Mouse (Mus musculus) lung, embryonic 14.5 days (tissue): Measurements from ENCODE around the gene Steap3. TPM values are rescaled to one million over a fixed set of nuclear protein-coding genes. Genes with fewer than 3 reads are reported as not detected.

Experiments used
- ATAC-seq: fragments of 200-750 bp; cut with Nextera tagmentation; 2 replicates; pipeline ENCODE4 v1.8.0; 2017; ENCODE audit warnings: mild to moderate bottlenecking, moderate TSS enrichment, moderate library complexity; ENCODE audit not compliant: insufficient read depth
- DNase-seq: peaks from one replicate; pipeline ENCODE4 v3.0.0-alpha.2; 2015
- H3K27ac ChIP-seq: fragments of 300-500 bp; sonication (generic); 2 replicates; pipeline ENCODE4 v1.5.1; 2014; ENCODE audit warnings: low read depth, mild to moderate bottlenecking, moderate library complexity
- H3K27me3 ChIP-seq: fragments of 300-500 bp; sonication (generic); 2 replicates; pipeline ENCODE4 v1.6.1; 2014; ENCODE audit warnings: low read length, control low read depth; ENCODE audit not compliant: insufficient read depth
- H3K36me3 ChIP-seq: fragments of 300-500 bp; sonication (generic); 2 replicates; pipeline ENCODE4 v1.6.1; 2014; ENCODE audit warnings: control low read depth; ENCODE audit not compliant: insufficient read depth
- H3K4me1 ChIP-seq: fragments of 300-500 bp; sonication (generic); 2 replicates; pipeline ENCODE4 v1.6.1; 2014; ENCODE audit warnings: antibody characterized with exemption, control low read depth; ENCODE audit not compliant: insufficient read depth
- H3K4me2 ChIP-seq: fragments of 300-500 bp; sonication (generic); 2 replicates; pipeline ENCODE4 v1.6.1; 2014; ENCODE audit warnings: mild to moderate bottlenecking
- H3K4me3 ChIP-seq: fragments of 300-500 bp; sonication (generic); 2 replicates; pipeline ENCODE4 v1.5.1; 2014; ENCODE audit warnings: low read depth, low read length
- H3K9ac ChIP-seq: fragments of 300-500 bp; sonication (generic); 2 replicates; pipeline ENCODE4 v1.6.1; 2014
- H3K9me3 ChIP-seq: fragments of 300-500 bp; sonication (generic); 2 replicates; pipeline ENCODE4 v1.6.1; 2016; ENCODE audit warnings: low read depth, low read length, control low read depth
- CTCF ChIP-seq: IDR thresholded peaks from 2 replicates; pipeline ENCODE4 v1.5.1; 2016; ENCODE audit warnings: antibody characterized with exemption, low read depth
- WGBS: fragments of 180-500 bp; shearing (Covaris S2); extraction: QIAGEN DNeasy Blood & Tissue Kit; methylation state at CpG from one replicate; pipeline ENCODE4 v1.1.7; 2014; 5-methylcytosine and 5-hydroxymethylcytosine counted together
- polyA plus RNA-seq: library from polyadenylated mRNA; unstranded; fragments of >200 nt; fragmentation: Nextera tagmentation; extraction: Ambion mirVana; gene quantifications from 2 replicates; pipeline ENCODE4 v1.2.1, GENCODE M21; 2014

Steap3 gene
- polyA plus RNA-seq, 1 experiment from 2014 or later = 2.9 TPM

DNA sequence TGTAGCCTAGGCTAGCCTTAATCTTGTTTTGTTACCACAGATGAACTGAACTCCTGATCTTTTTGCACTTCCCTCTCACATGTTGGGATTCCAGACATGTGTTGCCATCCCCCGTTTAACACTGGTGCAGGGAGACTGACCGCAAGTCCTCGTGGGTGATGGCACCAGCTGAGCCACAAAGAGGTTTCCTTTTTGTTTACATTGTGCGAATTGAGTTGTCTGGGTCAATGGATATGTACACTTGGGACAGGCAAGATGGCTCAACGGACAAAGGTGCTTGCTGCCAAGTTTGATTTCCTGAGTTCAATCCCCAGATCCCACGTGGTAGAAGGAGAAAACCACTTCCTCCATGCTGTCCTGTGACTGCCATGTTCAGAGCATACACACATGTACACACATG is 80.2 kb downstream of the Steap3 start:
- no peak overlapping the region for H3K4me3 ChIP-seq
- H3K27ac ChIP-seq = no peak overlapping the region
- H3K9ac ChIP-seq = no peak overlapping the region
- 66% methylated on average over 6 of the region's 6 CpGs for WGBS
- no peak overlapping the region for H3K4me2 ChIP-seq
- TF ChIP-seq CTCF = no peak
- no peak for DNase-seq
- no peaks in the 10 kb centered on the region for H3K4me1 ChIP-seq
- H3K36me3 ChIP-seq = no peaks in the 10 kb centered on the region
- H3K27me3 ChIP-seq = no peaks in the 10 kb centered on the region
- no peaks in the 10 kb centered on the region for H3K9me3 ChIP-seq
- no peak for ATAC-seq

DNA sequence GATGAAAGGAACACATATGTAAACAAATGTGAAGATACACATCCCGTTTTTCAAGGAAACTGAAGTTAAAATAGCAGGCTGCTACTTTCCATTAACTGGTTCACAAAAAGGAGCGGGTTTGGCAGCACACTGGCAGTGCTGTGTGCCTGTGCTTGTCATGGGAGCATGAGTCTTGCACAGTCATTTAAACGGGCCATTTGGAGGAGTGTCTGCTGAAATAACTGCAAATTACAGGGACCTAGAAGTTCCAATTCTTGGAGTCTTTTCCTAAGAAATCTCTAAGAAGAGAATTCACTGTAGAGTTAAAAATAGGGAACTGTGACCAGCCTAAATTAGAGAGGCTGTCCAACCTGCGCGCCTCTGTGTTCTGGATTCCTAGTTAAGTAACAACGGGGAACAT is 81.6 kb downstream of the Steap3 start:
- H3K4me3 ChIP-seq = no peak overlapping the region
- WGBS = 59% methylated on average over 6 of the region's 6 CpGs
- H3K9me3 ChIP-seq = no peaks in the 10 kb centered on the region
- no peaks in the 10 kb centered on the region for H3K36me3 ChIP-seq
- H3K27ac ChIP-seq = no peak overlapping the region
- 0 out of 2 replicates have a peak, but pooled peaks have one; percentile 28 for ATAC-seq
- no peaks in the 10 kb centered on the region for H3K27me3 ChIP-seq
- no peaks in the 10 kb centered on the region for H3K4me1 ChIP-seq
- no peak for TF ChIP-seq CTCF
- DNase-seq = peak; percentile 28
- H3K4me2 ChIP-seq = no peak overlapping the region
- no peak overlapping the region for H3K9ac ChIP-seq

DNA sequence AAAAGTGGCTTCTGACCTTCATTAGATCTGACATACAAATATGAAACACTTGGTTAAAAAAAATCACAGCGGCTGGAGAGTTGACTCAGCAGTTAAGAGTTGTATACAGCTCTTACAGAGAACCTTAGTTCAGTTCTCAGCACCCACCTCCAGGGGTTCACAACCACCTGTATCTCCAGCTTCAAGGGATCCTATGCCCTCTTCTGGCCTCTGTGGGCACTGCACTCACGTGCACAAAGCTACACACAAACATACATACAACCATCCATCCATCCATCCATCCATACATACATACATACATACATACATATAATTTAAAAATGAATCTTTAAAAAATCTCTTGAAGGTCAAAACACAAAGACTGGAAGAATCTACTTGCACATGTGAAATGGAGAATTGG is 82.2 kb downstream of the Steap3 start:
- ATAC-seq (no peak), DNase-seq (no peak)
- TF ChIP-seq CTCF = no peak
- Histone ChIP-seq H3K27ac (no peak overlapping the region), H3K36me3 (no peaks in the 10 kb centered on the region), H3K9ac (no peak overlapping the region), H3K4me3 (no peak overlapping the region), H3K4me2 (no peak overlapping the region), H3K27me3 (no peaks in the 10 kb centered on the region), H3K9me3 (no peaks in the 10 kb centered on the region), H3K4me1 (no peaks in the 10 kb centered on the region)
- 90% methylated on average over 2 of the region's 2 CpGs for WGBS

DNA sequence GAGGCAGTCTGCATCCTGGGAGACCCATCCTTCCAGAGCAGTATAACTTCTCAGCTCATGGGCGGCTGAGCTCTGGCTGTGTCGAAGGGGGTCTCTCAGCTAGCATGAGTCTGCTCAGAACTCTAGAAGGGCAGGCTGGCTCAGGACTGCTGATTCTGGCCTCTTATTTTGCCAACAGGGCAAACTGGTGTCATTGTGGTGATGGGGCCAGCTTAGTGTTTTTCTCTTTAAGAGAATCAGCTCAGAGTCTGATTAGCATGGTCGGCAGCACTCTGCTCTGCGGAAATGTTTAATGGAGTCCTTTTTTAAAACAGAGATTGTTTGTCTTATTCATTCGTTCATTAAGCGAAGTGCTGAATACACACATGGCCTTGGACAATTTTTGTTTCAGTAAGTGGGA is 83.3 kb downstream of the Steap3 start:
- no peaks in the 10 kb centered on the region for H3K27me3 ChIP-seq
- H3K4me2 ChIP-seq = no peak overlapping the region
- no peaks in the 10 kb centered on the region for H3K36me3 ChIP-seq
- no peak for TF ChIP-seq CTCF
- no peak overlapping the region for H3K27ac ChIP-seq
- no peaks in the 10 kb centered on the region for H3K9me3 ChIP-seq
- H3K4me1 ChIP-seq = no peaks in the 10 kb centered on the region
- H3K4me3 ChIP-seq = no peak overlapping the region
- no peak for DNase-seq
- no peak overlapping the region for H3K9ac ChIP-seq
- 82% methylated on average over 6 of the region's 6 CpGs for WGBS
- ATAC-seq = no peak

DNA sequence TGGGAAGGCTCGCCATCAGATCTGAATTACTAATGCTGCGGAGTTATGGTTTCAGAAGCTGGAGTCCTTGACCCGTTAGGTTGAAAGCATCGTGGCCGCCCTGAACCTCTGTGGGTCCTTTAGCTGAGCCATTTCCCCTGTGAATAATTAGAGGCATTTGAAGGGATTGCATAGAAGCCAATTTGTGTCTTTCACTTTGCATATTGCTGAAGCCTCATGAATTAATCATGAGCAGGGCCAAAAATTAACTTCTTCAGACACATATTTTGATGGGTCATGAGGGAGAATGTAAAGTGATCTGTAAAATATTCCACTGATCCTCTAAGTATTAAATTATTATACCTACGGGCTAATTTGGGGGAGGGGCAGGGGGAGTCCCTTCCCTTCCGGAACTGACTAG is 85.4 kb downstream of the Steap3 start:
- Histone ChIP-seq H3K4me3 (no peak overlapping the region), H3K27ac (no peak overlapping the region), H3K9me3 (no peaks in the 10 kb centered on the region), H3K4me2 (no peak overlapping the region), H3K4me1 (no peaks in the 10 kb centered on the region), H3K9ac (no peak overlapping the region), H3K27me3 (no peaks in the 10 kb centered on the region), H3K36me3 (no peaks in the 10 kb centered on the region)
- WGBS = 78% methylated on average over 7 of the region's 7 CpGs
- ATAC-seq = no peak
- DNase-seq = no peak
- no peak for TF ChIP-seq CTCF

DNA sequence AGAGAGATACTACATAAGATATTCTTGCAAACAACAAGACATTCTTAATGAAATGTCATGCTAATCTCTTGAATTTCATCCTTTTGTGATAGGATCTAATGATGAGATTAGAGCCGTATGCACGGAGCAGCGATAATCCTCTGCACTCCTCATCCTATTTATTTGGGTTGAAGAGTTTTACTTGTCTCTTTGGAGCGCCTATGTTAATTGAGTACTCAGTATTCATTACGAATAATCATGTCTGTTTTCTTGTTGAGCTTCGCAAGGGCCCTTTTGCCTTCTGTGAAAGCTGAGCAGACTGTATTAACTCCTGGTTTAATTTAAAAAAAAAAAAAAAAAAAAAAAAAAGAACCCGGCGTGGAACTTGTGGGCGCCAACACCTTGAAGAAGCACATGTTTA is 85.8 kb downstream of the Steap3 start:
- Histone ChIP-seq H3K4me2 (no peak overlapping the region), H3K9ac (no peak overlapping the region), H3K36me3 (no peaks in the 10 kb centered on the region), H3K27ac (no peak overlapping the region), H3K9me3 (no peaks in the 10 kb centered on the region), H3K27me3 (no peaks in the 10 kb centered on the region), H3K4me1 (no peaks in the 10 kb centered on the region), H3K4me3 (no peak overlapping the region)
- WGBS = 64% methylated on average over 9 of the region's 9 CpGs
- no peak for TF ChIP-seq CTCF
- ATAC-seq = no peak
- DNase-seq = no peak

DNA sequence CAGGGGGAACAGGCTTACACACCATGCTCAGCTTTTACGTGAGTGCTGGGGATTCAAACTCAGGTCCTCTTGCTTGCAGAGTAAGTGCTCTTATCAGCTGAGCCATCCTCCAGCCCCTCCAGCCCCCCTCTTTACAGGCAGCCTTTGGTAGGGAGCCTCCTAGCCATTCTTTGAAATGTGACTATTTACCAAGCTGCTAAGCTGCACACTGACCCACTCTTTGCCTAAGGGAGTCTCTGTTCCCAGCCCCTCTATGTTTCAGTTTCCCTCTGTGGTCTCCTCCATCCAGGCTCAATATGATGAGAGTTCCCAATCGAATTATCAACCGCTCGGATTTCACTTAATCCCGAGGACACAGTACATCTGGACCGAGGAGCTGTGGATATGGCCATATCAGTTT is 86.3 kb downstream of the Steap3 start:
- H3K27me3 ChIP-seq = no peaks in the 10 kb centered on the region
- H3K36me3 ChIP-seq = no peaks in the 10 kb centered on the region
- H3K27ac ChIP-seq = no peak overlapping the region
- no peaks in the 10 kb centered on the region for H3K9me3 ChIP-seq
- no peak overlapping the region for H3K4me3 ChIP-seq
- no peak overlapping the region for H3K9ac ChIP-seq
- 38% methylated on average over 6 of the region's 6 CpGs for WGBS
- TF ChIP-seq CTCF = no peak
- no peaks in the 10 kb centered on the region for H3K4me1 ChIP-seq
- ATAC-seq (no peak), DNase-seq (no peak)
- H3K4me2 ChIP-seq = no peak overlapping the region

DNA sequence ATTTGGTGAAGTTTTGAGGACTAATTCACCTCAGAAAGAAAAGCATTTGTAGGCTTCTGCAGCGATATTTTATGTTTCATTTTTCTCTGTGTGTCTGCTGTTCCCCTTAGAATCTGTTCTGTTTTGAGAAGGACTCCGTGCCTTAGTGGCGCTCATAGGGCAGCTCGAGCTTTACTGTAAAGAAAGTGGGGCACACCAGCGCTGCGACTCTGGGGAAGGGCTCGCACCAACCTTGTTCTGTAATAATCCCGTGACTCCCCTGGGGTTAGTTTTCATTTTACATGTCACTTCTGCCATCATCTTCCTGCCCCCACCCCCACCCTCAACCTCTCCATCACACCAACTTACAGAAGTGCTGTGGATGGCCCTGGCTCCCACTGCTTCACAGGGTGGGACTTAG is 95.4 kb downstream of the Steap3 start:
- Histone ChIP-seq H3K4me2 (no peak overlapping the region), H3K9me3 (no peaks in the 10 kb centered on the region), H3K27me3 (no peaks in the 10 kb centered on the region), H3K27ac (no peak overlapping the region), H3K4me3 (no peak overlapping the region), H3K9ac (no peak overlapping the region), H3K4me1 (peaks cover 5% of the 10 kb centered on the region; the same call in 1 of the 2 replicates), H3K36me3 (no peaks in the 10 kb centered on the region)
- no peak for DNase-seq
- 91% methylated on average over 8 of the region's 8 CpGs for WGBS
- ATAC-seq = no peak
- TF ChIP-seq CTCF = no peak
